Mouse (Mus musculus) liver, embryonic 14.5 days (tissue): ENCODE data around the gene Polr2e.

Source experiments
- CTCF ChIP-seq: IDR thresholded peaks from 2 replicates; pipeline ENCODE4 v1.5.1; 2016; ENCODE audit warnings: antibody characterized with exemption, low read depth, control low read depth
- EP300 ChIP-seq: IDR thresholded peaks from 2 replicates; pipeline ENCODE4 v1.6.1; 2016; ENCODE audit warnings: antibody characterized with exemption, low read depth

DNA sequence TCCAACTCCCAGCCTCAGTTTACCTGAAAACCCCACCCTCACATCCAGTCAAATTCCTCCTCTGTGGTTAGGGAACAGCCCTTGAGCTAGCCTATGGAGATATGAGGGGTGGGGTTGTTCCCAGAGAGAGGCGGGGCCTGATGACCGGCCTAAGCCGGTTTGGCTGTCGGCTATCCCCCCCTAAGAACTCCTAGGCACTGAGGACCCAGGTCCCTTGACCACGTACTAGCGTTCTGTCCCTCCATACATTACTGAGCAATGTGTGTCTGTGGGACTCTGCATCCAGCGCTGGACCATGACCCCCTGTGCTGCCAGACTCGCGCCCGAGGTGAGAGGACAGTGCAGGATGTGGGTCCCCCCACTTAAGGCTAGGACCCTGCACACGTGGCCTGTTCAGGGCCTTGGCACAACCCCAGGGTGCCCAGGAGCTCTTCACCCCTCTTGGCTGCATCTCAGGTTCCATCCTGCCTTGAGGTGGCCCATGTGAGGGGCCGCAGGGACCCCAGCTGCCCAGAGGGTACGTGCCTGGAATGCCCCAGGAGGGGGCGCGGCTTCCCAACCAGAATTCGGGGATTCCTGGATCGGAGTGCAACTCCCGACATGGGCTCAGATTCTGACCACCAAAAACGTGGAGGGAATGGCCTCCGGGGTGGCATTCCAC is 20.0 kb downstream of the Polr2e start:
- TF ChIP-seq CTCF, result no peak
- no peak for TF ChIP-seq EP300
